Mouse (Mus musculus) kidney, adult 11 months (tissue): ENCODE data around the gene Hyal1.
A peak's percentile ranks its signal among the peaks of the same experiment; 100 is the strongest.

Source experiments
- DNase-seq: peaks from one replicate; pipeline ENCODE4 v3.0.0; 2022

Gene Hyal1

GRCm38 (mm10) chr9:107599433-107599832, 22.7 kb downstream of the Hyal1 start:
- DNase-seq = peak; percentile 40

- DNase-seq = peak; percentile 44
Observed at GRCm38 (mm10) chr9:107599842-107600241, 23.1 kb downstream of the Hyal1 start.

DNA sequence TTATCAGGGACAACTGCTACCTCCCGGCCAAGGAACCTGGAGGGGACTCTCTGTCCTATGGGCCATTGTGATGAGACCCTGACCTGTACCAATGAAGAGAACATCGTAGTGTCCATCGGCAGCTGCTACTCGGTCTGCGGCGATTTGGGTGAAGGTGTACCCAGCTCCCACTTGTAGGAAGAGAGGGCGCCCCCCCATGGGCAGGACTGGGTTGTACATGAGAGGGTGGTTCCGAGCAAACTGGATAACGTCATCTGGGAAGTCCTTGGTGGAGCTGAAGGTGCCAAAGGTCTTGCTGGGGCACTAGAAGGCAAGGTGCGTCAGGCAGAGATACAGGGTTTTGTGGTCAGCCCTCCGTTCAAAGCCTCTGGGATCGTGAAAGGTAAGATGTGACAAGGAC, 24.0 kb downstream of the Hyal1 start:
- DNase-seq = peak; percentile 70

DNA sequence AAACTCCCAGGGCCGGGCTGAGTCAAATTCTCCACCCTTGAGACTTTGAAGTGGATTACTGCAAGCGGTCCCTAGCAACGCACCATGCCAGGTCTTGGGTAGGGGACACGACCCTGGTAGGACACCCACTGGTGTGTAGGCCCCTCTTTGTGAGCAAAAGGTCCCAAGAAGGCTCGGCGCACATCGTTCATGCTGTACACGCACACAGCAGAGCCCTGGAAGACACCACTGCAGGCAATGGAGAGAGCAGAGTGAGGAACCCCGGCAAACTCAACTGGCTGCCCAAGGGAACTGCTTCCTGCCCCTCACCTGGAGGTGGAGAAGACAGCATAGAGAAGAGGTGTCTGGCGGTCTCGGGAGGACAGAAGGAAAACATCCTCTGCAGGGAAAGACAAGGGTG, 24.5 kb downstream of the Hyal1 start:
- DNase-seq = peak; percentile 16

GRCm38 (mm10) chr9:107602068-107602648, 25.4 kb downstream of the Hyal1 start:
- peak; percentile 85 for DNase-seq

DNA sequence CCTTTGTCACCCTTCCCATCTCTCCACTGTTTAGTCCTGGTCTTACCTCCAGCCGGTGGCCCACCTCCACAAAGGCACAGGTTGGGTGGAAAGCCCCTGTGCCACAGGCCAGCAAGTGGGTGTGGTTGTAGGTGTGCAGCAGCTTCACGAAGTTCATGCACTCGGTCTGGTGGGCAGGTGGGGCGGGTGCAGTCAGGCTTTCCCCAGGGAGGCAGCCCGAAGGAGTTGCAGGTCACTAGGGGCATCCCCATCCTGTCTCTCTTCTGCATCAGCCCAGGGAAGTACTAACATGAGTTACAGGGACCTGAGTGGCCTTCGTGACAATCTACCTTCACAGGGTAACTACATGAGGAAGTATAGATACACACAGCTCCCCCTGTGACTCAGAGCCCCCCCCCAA, 26.5 kb downstream of the Hyal1 start:
- DNase-seq = no peak

DNA sequence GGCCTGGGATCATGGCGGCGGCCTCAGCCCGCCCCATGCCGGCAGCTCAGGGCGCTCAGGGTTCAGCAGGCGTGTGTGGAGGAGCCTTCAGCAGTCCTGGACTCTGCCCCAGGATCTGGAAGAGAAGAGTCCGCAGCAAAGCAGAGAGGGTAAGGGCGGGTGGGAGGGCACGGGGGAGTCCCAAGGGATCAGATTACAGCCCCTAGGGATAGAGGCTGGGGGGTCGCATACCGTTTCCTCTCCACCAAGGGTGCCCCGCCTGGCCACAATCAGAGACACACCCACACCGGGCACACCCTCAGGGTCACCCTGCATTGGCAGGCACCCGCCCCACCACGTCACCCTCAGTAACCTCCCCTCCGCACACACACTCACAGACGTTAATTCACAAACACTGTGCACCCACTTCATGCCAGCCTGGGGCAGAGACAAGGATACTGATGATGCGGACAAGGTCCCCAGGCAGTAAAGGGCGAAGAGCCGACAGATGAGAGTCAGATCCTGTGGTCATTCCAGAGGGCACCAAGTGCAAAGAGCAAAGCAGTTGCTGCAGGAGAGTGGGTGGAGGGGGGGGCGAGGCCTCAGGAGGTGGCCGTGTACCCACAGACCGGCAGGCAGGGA, 28.4 kb downstream of the Hyal1 start:
- peak; percentile 84 for DNase-seq

DNA sequence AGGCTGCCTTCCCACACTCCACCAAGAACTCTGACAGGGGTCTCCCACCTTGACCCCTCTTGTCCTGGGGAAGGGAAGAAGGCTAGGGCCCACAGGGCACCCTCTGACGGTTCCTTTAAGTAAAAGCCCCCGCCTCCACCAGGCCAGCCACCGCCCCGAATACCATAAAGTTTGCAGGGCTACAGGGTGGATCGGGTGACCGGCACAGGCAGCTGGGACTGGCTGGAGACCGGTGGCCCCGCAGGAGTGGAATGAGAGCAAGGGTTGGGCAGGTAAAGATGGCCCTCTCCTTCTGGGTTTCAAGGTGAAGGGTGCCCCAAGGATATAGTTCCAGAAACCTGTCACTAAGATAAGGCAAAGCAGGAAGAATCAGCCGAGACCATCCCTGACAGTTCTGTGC, 29.9 kb downstream of the Hyal1 start:
- peak; percentile 73 for DNase-seq

GRCm38 (mm10) chr9:107607036-107607435, 30.3 kb downstream of the Hyal1 start:
- DNase-seq = no peak

DNA sequence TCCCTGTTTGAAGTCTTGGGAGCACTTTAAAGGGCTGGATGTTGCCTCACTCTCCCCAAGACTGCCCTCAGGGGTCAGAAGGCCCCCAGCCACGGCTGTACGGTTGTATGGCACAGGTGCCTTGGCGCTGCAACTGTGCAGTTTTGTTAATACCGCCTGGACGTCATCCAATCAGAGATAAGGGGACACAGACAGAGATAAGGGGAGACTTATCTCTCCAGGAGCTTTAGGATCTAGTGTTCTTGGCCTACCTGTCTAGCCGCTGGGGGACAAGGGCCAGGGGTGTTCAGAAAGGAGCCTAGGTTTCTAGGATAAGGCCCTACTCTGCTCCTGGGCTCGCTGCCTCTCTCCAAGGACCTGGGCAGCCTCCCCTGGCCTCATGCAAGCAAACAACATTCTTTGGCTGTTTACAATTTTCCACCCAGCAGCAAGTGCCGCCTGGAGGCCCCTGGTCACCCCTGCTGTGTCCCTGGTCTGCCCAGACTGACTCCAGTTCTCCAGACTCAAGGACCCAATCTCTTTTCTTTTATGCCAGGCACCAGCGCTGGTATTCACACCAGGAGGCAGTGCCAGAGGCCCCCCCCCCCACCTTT, 31.0 kb downstream of the Hyal1 start:
- DNase-seq = peak; percentile 69

DNA sequence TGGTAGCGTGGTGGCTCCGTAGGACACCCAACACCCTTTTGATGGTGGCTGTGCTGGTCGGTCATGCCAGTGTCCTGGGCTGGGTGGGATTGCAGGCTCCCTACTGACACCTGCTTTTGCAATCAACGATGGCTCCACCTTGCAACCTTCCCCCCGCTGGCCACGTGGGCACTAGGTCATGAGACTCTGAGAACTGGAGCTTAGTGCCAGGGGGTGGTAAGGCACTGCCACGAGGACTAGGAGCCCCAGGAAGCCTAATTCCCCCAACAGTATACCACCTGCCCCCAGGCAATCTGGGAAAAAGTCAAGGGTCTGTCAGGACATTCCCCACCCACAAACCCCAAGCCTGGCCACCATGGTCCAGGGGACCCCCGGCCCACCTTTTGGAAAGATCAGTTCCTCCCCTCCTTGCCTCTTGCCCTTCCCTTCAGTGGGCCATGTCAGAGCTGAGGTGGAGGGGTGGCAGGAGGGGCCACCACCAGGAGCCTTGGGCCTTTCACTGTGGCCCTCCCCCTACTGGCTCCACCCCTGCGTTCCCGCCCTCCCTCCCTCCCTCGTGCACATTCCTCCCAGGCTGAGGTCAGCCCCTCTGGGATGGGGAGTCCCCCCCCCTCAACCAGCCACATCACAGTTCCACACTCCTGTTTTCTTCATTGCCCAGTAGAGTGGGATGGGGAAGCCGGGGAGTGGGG, 32.2 kb downstream of the Hyal1 start, which contains the start of gene Sema3b:
Gene Sema3b, minus strand, starts transcription at position 489 of the 692 bp plus-strand sequence.
- DNase-seq = peak; percentile 75

DNA sequence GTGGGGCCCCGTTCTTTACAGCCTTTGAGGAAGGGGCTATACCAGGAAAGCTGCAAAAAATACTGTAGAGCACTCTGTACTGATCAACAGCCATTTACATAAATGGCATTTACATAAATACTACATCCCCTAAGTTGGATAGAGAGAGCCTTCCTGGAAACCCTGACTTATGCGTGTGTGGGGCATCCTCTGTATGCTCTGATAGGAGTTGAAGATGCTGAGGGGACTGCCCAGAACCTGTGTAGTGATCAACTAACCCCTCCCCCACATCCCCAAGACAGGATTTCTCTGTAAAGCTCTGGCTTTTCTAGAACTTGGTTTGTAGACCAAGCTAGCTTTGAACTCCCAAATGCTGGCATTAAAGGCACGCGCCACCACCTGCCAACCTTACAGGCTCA, 32.7 kb downstream of the Hyal1 start:
- no peak for DNase-seq

- no peak for DNase-seq
Observed at GRCm38 (mm10) chr9:107611456-107612190, 34.9 kb downstream of the Hyal1 start.

- DNase-seq = peak; percentile 96
Observed at GRCm38 (mm10) chr9:107612191-107612944, 35.6 kb downstream of the Hyal1 start.

- DNase-seq = no peak
Observed at GRCm38 (mm10) chr9:107612945-107613569, 36.3 kb downstream of the Hyal1 start.

DNA sequence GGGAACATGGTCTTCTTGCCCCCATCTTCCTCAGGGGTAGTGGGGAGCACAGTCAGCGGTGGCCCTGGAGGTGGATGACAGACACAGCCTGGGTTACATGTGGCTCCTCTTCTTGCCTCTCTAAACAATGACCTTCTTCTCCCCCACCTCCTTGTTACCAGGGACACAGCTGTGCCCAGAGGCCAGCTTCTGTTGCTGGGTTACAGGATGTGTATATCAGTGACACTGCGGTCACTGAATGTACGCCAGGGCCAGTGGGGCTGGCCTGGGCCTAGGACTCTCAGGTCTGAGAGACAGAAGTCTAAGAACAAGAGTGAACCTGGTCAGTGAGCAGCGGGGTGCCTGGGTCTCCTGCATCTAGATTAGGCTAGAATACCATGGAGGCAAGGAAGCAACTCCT, 38.3 kb downstream of the Hyal1 start:
- no peak for DNase-seq

- no peak for DNase-seq
Observed at GRCm38 (mm10) chr9:107617461-107617860, 40.7 kb downstream of the Hyal1 start.

DNA sequence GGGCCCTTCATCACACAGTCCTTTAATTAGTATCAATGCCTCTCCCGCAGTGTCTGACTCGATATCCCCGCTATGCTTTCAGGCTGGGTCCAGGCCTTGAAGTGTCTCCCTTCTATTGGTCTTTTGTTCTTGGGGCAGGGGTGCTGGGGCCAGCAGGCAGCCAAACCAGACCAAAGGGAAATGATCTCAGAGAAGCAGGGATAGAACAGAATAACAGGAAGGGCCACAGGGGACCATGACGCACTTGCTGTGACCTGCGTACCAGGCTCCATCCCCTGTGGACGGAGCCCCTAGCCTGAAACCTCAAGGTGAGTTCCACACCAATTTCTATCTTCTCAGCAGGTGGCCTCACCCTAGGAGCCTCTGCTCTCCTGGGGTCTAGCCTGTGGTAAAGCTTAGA, 41.4 kb downstream of the Hyal1 start:
- DNase-seq = no peak

DNA sequence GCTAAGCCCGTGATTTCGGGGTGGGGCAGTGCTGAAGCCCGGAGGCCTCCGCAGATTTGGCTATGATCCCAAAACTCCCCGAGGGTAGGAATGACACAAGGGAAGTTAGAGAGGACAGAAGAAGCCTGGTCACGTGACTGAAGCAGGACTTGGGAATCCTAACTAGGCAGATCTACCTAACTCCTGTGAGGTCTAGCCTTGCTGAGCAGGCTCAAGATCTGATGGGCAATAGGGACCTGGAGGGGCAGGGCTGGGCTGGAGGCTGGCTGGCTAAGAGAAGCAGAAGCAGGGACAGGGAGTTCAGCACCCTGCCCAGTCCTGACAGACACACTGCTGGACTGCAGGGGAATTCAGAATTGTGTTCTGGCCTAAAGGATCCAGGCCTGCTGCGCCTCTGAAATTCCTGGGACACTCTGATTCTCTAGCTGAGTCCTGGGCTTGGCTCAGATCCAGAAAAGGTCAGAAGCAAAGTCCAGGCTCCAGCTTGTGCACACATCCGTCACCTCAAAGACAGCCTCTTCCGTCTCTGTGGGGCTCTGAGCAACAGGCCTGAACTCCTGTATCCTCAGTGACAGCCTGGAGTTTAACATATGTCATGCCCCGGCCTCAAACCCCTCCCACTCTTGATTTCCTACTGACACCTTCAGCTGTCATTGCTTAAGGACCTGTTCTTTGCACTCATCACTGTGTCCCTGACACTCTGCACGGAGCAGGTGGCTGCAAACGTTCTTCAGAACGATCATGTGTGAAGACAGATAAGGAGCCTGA, 42.2 kb downstream of the Hyal1 start:
- DNase-seq = peak; percentile 89

DNA sequence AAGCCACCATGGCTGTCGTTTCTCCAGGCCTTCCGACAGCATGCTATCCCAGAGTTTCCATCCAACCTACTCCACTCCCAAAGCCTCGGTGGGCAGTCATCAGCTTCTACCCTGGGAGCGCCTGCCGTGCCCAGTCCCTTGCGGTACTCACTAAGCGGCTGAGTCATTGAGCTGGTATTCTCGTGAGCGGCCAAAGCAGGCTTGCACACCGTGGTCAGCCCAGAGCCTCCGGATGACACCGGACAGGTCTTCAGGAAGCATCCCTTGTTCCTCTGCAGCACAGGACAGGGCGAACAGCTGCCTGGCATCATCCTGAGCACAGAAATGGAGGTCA, 42.8 kb downstream of the Hyal1 start:
- no peak for DNase-seq

- no peak for DNase-seq
Observed at GRCm38 (mm10) chr9:107620954-107621353, 44.2 kb downstream of the Hyal1 start.
